Mouse (Mus musculus) Patski (cell line): ENCODE results near the gene Rnd3. TPM values are rescaled to one million over a fixed set of nuclear protein-coding genes. Genes with fewer than 3 reads are reported as not detected.
A peak's percentile ranks its signal among the peaks of the same experiment; 100 is the strongest.

Experiments used
- ATAC-seq: fragments of 100-300 bp; one replicate; pipeline ENCODE4 v1.8.0; 2021
- CTCF ChIA-PET: fragments of 350-600 bp; sonication (Branson Sonifier 250); formaldehyde crosslinking; loops from one replicate; lab custom pipeline; 2022; ENCODE audit warnings: inconsistent platforms; lab: Charles Lee
- POLR2A ChIA-PET: fragments of 350-600 bp; sonication (Branson Sonifier 250); formaldehyde crosslinking; loops from one replicate; lab custom pipeline; 2022; ENCODE audit warnings: antibody characterized with exemption, inconsistent platforms; lab: Charles Lee
- DNase-seq: peaks from one replicate; pipeline ENCODE4 v3.0.0-alpha.2; 2011; ENCODE audit warnings: low read depth, low spot score
- H3K27me3 ChIP-seq: fragments of 371-371 bp; one replicate; pipeline ENCODE4 v1.5.1; 2021
- CTCF ChIP-seq: fragments of 100-300 bp; IDR thresholded peaks from one replicate; pipeline ENCODE4 v1.5.1; 2021
- in situ Hi-C: fragments of 300-500 bp; cut with MboI; formaldehyde crosslinking; loops from 3 replicates; pipeline ENCODE4 v1.11.1; 2018; ENCODE audit warnings: low pct_unique_long_range_greater_than_20kb, mixed read lengths
- polyA plus RNA-seq: library from polyadenylated mRNA; unstranded; gene quantifications from one replicate; pipeline ENCODE4 v1.2.3, GENCODE M21; 2021

Gene Rnd3
- polyA plus RNA-seq = 41.4 TPM

DNA sequence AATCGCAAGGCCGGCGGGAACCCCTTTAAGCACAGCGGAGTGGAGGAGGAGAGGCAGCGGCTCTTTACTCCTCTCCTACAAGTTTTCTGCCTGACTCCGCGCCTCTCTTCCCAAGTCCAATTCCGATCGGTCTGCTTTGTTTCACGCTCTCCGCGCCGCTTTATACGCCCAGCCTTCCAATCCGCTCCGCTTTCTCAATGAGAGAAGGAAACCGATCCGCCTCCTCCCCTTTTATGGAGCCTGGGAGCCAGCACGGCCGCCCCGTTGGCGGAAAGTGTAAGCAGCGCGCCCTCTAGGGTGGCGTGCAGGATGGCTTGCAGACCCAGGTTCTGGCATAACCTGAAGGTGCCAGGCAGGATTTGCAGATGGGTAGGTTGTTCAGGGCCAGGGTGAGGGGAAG is at the start of gene Rnd3:
TSS of gene Rnd3 (minus strand) at position 137 of the 400 bp plus-strand sequence.
- peak; percentile 62 for ATAC-seq
- CTCF ChIA-PET = no interaction called here

DNA sequence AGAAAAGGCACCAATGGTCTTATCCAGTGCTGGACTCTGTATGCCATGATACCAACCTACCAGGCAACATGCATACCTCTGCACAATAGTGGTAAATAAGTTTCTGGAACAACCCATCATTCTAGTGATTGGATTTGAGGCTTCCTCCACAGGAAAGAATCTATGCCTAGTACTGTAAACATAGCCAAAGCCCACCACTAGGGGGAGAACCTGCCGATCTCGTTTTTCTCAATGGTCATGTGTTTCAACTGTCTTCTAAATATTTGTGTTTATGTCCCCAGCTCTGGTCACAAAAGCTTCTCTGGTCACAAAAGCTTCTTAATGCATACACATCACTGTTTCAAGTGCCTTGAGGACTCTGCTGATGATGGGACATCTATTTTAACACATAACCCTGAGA is 43.4 kb upstream of the Rnd3 start:
- peak; percentile 33 for TF ChIP-seq CTCF
- ATAC-seq (no peak), DNase-seq (no peak)
- no peaks in the 10 kb centered on the region for H3K27me3 ChIP-seq
- POLR2A ChIA-PET = no interaction called here
- in situ Hi-C loops = no loop called here
- CTCF ChIA-PET = interaction anchor here (1.3 kb wide), 1 partner anchor 15 kb away, joined by 4 read pairs; no protein-coding TSS in a partner anchor

More for the DNA sequence above, at the start of gene Rnd3:
- TF ChIP-seq CTCF = no peak
- POLR2A ChIA-PET = no interaction called here
- DNase-seq = no peak
- in situ Hi-C loops = loop anchor here (5.0 to 25.0 kb wide), 9 partner anchors 182 to 1237 kb away; no protein-coding TSS in a partner anchor
- H3K27me3 ChIP-seq = no peaks in the 10 kb centered on the region

DNA sequence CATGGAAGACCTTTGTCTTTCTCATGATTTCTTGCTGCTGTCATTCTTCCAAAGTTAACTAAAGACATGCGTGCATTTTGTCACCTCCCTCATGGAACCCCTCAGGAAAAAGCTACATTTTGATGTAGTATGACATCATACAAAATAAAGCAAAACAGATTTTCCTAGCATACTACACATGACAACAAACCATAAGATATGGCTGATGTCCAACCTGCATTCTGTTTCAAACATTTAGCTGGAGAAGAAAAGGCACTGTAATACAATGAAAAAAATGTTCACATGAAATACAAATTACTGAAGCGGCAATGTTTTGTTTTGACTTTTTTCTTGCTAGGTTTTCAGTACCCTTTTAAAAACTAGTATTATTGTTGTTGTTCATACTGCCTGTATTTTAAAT is 36.9 kb upstream of the Rnd3 start:
- DNase-seq (no peak), ATAC-seq (no peak)
- POLR2A ChIA-PET = no interaction called here

DNA sequence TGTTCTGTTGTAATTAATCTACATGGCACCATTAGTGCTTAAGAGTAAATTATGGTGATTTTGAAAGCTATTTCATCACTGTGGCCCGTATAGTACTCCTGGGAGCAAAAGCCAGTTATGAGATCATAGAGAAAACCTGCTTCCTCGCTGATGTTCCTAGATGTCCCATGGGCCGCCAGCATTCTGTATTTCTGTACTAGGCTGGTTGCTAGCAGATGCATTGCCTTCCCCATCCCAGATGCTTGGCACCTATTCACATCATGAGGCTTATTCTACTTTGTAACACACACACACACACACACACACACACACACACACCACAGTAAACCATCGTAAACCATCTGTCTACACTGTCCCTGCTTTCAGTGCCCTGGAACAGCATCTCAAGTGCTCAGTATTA is 34.1 kb upstream of the Rnd3 start:
- TF ChIP-seq CTCF = no peak
- no peak for DNase-seq
- no peak for ATAC-seq
- POLR2A ChIA-PET = no interaction called here
- no peaks in the 10 kb centered on the region for H3K27me3 ChIP-seq
- in situ Hi-C loops = no loop called here
- CTCF ChIA-PET = no interaction called here

More for the DNA sequence above, 36.9 kb upstream of the Rnd3 start:
- in situ Hi-C loops = no loop called here
- H3K27me3 ChIP-seq = no peaks in the 10 kb centered on the region
- CTCF ChIA-PET = interaction anchor here (1.7 kb wide), 1 partner anchor 47 kb away, joined by 3 read pairs; no protein-coding TSS in a partner anchor
- no peak for TF ChIP-seq CTCF

DNA sequence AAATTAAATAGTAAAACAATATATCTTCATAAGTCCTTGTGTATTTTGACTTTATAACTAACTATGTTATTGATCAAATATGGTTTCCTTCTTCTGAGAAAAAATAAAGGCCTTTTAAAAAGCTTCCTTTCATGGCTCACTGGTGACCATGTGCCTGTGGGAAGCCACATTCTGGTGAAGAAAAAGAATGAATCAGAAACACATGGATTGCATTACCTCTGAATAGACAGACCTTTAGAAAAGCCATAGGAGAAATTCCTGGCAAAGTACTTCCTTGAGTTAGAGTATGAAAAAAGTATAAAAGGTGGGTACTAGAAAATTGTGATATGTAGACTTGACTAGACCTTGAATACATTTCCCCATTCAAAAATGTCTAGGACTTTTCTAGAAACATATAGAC is 32.5 kb upstream of the Rnd3 start:
- in situ Hi-C loops = no loop called here
- H3K27me3 ChIP-seq = no peaks in the 10 kb centered on the region
- DNase-seq = no peak
- ChIA-PET CTCF (no interaction called here), POLR2A (no interaction called here)
- TF ChIP-seq CTCF = no peak
- ATAC-seq = no peak

DNA sequence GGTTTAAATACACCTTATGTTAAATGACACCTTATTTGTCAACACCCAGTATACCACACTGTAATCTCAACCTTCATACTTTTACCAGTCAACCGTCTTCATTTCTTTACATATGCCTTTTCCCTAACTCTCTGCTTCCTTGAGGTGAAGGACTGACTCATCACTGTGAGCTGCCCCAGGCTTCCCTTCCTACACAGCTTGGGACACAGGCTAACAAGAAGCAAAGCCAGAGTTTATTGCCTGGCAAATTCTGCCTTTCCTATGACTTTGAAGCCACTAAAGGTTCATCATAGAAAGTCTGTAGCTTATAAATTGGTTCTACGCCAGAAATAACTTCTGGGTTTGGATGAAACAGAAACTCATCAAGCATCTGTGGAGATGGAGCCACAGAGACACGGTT is 30.2 kb upstream of the Rnd3 start:
- in situ Hi-C loops = no loop called here
- ATAC-seq (peak; percentile 66), DNase-seq (peak; percentile 51)
- CTCF ChIA-PET = interaction anchor here (1.1 to 1.3 kb wide), 2 partner anchors 10 to 31 kb away, joined by 3 read pairs; no protein-coding TSS in a partner anchor
- no peaks in the 10 kb centered on the region for H3K27me3 ChIP-seq
- POLR2A ChIA-PET = no interaction called here
- no peak for TF ChIP-seq CTCF

DNA sequence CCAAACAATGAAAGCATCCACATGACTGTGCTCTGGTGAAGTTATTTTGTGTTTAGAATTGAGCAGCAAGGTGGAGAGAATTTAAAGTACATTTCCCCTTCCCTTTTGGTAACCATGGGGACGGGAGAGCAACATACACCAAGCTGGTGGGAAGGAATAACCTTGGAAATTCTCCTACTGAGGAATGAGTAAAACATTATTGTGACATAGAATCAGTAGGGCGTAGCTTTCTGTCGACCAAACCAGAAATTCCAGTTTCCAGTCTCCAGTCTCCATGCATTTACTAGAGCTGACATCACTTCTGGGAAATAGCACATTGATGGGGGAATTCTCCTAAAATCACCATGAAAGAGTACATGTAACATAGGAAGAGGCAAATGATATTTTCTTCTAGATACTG is 28.7 kb upstream of the Rnd3 start:
- ChIA-PET POLR2A (no interaction called here), CTCF (interaction anchor here (1.0 to 1.1 kb wide), 2 partner anchors 15 to 114 kb away, joined by 4 read pairs; no protein-coding TSS in a partner anchor)
- ATAC-seq (peak; percentile 58), DNase-seq (peak; percentile 20)
- no peak for TF ChIP-seq CTCF
- H3K27me3 ChIP-seq = no peaks in the 10 kb centered on the region
- in situ Hi-C loops = no loop called here

DNA sequence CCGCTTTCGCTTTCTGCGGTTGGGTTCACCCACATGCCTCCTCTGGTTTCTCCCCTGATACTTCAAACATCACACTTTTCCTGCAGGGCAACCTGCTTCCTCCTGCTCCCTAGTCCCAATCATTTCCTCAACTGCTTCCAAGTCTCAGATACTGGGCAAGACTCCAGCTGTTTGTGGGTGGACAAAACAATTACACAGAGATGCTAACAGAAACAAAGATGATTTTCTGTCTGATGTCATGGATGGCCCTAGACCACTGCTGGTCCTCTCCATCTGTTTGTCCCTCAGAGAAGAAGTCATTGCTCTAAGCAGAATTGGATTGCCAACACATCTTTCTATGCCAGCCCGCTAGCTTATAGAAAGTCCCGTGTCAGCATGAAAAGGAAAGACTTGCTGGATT is 26.4 kb upstream of the Rnd3 start:
- DNase-seq = no peak
- CTCF ChIA-PET = no interaction called here

DNA sequence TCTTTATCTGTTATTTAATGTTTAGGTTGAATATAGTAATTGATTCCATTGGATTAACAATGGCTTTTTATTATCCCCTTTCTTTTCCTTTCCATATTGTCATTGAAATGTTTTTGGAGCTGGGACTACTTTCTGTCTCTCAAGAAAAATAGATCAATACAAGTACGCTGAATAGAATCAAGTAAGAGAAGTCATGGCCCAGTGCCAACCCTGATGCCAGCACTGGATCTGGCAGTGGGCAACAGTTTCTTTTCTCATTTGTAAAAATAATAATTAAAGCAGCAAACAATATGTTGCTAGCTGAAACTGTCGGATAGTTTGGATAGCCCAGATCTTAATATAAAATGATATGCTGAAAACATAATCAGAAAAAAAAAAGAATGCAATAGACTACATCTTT is 12.2 kb upstream of the Rnd3 start:
- no peak for TF ChIP-seq CTCF
- no peak for DNase-seq
- no peaks in the 10 kb centered on the region for H3K27me3 ChIP-seq
- in situ Hi-C loops = no loop called here
- ChIA-PET POLR2A (interaction anchor here (0.6 kb wide), 1 partner anchor 81 kb away, joined by 3 read pairs; no protein-coding TSS in a partner anchor), CTCF (no interaction called here)
- no peak for ATAC-seq

More for the DNA sequence above, 26.4 kb upstream of the Rnd3 start:
- in situ Hi-C loops = no loop called here
- no peaks in the 10 kb centered on the region for H3K27me3 ChIP-seq
- ATAC-seq = no peak
- no peak for TF ChIP-seq CTCF
- POLR2A ChIA-PET = no interaction called here

DNA sequence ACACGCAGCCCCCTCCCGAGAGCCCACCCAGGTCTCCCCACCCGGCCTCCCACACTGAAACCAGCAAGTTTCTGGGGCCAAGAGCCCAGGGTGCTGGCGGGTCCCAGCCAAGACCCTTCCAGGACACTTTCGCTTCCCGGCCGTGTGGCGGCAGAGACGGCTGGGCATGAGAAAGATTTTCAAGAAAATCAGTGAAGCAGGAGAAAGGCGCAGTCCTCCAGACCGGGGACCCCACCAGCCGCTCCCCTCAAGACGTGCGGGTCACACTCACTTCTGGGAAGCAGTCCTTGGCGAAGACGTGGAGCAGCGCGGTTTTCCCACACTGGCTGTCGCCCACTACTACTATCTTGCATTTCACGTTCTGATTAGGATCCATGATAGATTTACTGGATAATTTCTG is 457 bp downstream of the Rnd3 start:
- ChIA-PET POLR2A (no interaction called here), CTCF (no interaction called here)
- no peak for TF ChIP-seq CTCF
- DNase-seq (no peak), ATAC-seq (peak; percentile 5)
- H3K27me3 ChIP-seq = no peaks in the 10 kb centered on the region
- in situ Hi-C loops = loop anchor here (5.0 to 25.0 kb wide), 9 partner anchors 181 to 1236 kb away; no protein-coding TSS in a partner anchor

DNA sequence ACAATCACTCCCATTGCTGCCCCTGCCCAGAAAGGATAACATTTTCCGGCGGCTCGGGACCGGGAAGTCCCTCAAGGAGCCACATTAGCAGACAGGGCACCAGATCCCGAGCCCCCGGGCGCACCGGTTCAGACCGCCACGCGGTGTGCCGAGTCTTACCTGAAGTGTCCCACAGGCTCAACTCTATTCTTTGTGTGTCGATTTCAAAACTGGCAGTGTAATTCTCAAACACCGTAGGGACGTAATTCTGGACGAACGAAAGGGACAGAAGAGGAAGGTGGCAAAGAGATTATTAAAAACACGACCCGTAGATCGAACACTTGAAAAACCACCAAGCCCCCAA is 875 bp downstream of the Rnd3 start:
- no peaks in the 10 kb centered on the region for H3K27me3 ChIP-seq
- ChIA-PET POLR2A (interaction anchor here (0.8 kb wide), 1 partner anchor 87 kb away, joined by 3 read pairs; no protein-coding TSS in a partner anchor), CTCF (no interaction called here)
- TF ChIP-seq CTCF = no peak
- no peak for DNase-seq
- no peak for ATAC-seq
- in situ Hi-C loops = loop anchor here (5.0 to 25.0 kb wide), 9 partner anchors 181 to 1236 kb away; no protein-coding TSS in a partner anchor
